Mouse (Mus musculus): Measurements from ENCODE around the gene Tas2r136. TPM values are rescaled to one million over a fixed set of nuclear protein-coding genes. Genes with fewer than 3 reads are reported as not detected.

Tas2r136 gene
- polyA plus RNA-seq, 2 experiments, result not detected

DNA sequence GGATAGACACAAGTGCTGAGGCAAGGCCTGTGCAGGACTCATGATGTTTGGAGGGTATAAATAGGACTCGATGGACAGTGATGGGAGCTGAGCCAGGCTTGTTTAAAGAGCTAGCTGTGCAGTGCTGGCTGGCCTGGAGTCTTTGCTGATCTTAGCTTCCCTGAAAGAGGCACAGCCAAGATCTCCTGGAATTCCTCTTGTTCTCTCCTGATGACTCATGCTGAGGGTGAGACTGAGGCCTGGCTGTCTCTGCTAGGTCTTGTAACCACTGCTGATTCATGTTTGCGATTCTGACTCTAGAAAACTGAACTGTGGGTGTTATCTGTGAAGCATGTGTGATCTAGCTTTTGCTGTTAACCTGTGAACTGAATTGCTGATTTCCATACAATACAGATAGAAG, 27.8 kb downstream of the Tas2r136 start:
- no peak for DNase-seq (ENCODE audit: low spot score)

DNA sequence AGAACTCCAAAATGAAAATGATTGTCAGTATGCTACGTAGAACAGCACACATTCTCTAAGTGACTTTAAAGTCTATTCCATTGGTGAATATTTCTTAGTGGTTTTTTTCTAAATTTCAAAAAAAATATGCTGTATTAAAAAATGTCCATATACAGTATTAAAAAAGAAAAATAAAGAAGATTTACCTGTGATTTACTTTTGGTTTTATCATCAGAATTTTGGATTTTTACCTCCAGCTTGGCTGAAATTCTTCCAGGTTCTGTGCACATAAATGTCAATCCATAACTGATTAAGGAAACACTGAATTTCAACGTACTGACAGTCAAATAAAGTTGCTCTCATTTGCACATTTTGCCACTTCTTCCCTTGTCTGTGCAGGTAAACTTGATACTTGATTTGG, 40.0 kb downstream of the Tas2r136 start, which contains the start of gene Tas2r115:
TSS of gene Tas2r115 (minus strand) at position 101 of the 400 bp plus-strand sequence.
- DNase-seq (ENCODE audit: low spot score) (no peak), ATAC-seq (ENCODE audit: low FRiP score, low read depth) (no peak)
- TF ChIP-seq POLR2A (IDR thresholded peaks at IDR 0.05; ENCODE audit: borderline replicate concordance, extremely low read depth, insufficient read depth, insufficient read length), result no peak
- Histone ChIP-seq H3K9ac (ENCODE audit: low read depth, low read length, severe bottlenecking) (no peak within 1 kb of the TSS), H3K4me1 (ENCODE audit: control insufficient read depth, insufficient read depth, low read length) (no peaks in the 10 kb centered on the region), H3K4me2 (replicated peaks; ENCODE audit: low read depth, low read length, severe bottlenecking) (no peak within 1 kb of the TSS), H3K27ac (replicated peaks; ENCODE audit: low read depth, low read length) (no peak within 1 kb of the TSS), H3K27me3 (ENCODE audit: control insufficient read depth, insufficient read depth, low read length) (no peaks in the 10 kb centered on the region), H3K9me3 (ENCODE audit: control insufficient read depth, low read length) (no peaks in the 10 kb centered on the region), H3K36me3 (ENCODE audit: control insufficient read depth, insufficient read depth, low read length) (no peaks in the 10 kb centered on the region), H3K4me3 (replicated peaks; ENCODE audit: low read length) (no peak within 1 kb of the TSS)
- WGBS, result 65% methylated on average over 2 of the region's 2 CpGs

More for the DNA sequence above, 27.8 kb downstream of the Tas2r136 start:
- Histone ChIP-seq H3K36me3 (ENCODE audit: control insufficient read depth, insufficient read depth, low read length) (no peaks in the 10 kb centered on the region), H3K9ac (ENCODE audit: low read depth, low read length, severe bottlenecking) (no peak overlapping the region), H3K9me3 (ENCODE audit: control insufficient read depth, low read length) (no peaks in the 10 kb centered on the region; the same call in 1 of the 2 replicates), H3K27me3 (ENCODE audit: control insufficient read depth, insufficient read depth, low read length) (no peaks in the 10 kb centered on the region), H3K4me3 (replicated peaks; ENCODE audit: low read length) (no peak overlapping the region), H3K27ac (replicated peaks; ENCODE audit: low read depth, low read length) (no peak overlapping the region), H3K4me2 (replicated peaks; ENCODE audit: low read depth, low read length, severe bottlenecking) (no peak overlapping the region), H3K4me1 (ENCODE audit: control insufficient read depth, insufficient read depth, low read length) (no peaks in the 10 kb centered on the region)
- no peak for ATAC-seq (ENCODE audit: low FRiP score, low read depth)
- no peak for TF ChIP-seq POLR2A (IDR thresholded peaks at IDR 0.05; ENCODE audit: borderline replicate concordance, extremely low read depth, insufficient read depth, insufficient read length)
- 89% methylated on average over 2 of the region's 2 CpGs for WGBS

Other genes with a start within 250 kb of the Tas2r136 start
- gene Prh1, start 208.4 kb downstream of the Tas2r136 start, polyA plus RNA-seq (2012; rRNA removed), result not detected in 2 replicates
- not detected in 2 replicates for gene Prh1, start 208.4 kb downstream of the Tas2r136 start, polyA plus RNA-seq (2014; fragmentation: Nextera tagmentation; extraction: Ambion mirVana)
- gene Prp2, start 182.2 kb downstream of the Tas2r136 start, polyA plus RNA-seq (2012; rRNA removed), result not detected in 2 replicates
- gene Prp2, start 182.2 kb downstream of the Tas2r136 start, polyA plus RNA-seq (2014; fragmentation: Nextera tagmentation; extraction: Ambion mirVana), result not detected in 2 replicates
- not detected in 2 replicates for gene A630073D07Rik, start 126.6 kb downstream of the Tas2r136 start, polyA plus RNA-seq (2012; rRNA removed)
- gene A630073D07Rik, start 126.6 kb downstream of the Tas2r136 start, polyA plus RNA-seq (2014; fragmentation: Nextera tagmentation; extraction: Ambion mirVana), result not detected in 2 replicates
- not detected in 2 replicates for gene Tas2r120, start 121.2 kb downstream of the Tas2r136 start, polyA plus RNA-seq (2012; rRNA removed)
- gene Tas2r120, start 121.2 kb downstream of the Tas2r136 start, polyA plus RNA-seq (2014; fragmentation: Nextera tagmentation; extraction: Ambion mirVana), result not detected in 2 replicates
- not detected in 2 replicates for gene Tas2r121, start 77.2 kb downstream of the Tas2r136 start, polyA plus RNA-seq (2012; rRNA removed)
- not detected in 2 replicates for gene Tas2r121, start 77.2 kb downstream of the Tas2r136 start, polyA plus RNA-seq (2014; fragmentation: Nextera tagmentation; extraction: Ambion mirVana)
- gene Tas2r122, start 66.2 kb downstream of the Tas2r136 start, polyA plus RNA-seq (2012; rRNA removed), result not detected in 2 replicates
- gene Tas2r122, start 66.2 kb downstream of the Tas2r136 start, polyA plus RNA-seq (2014; fragmentation: Nextera tagmentation; extraction: Ambion mirVana), result not detected in 2 replicates
- not detected in 2 replicates for gene Tas2r115, start 40.1 kb downstream of the Tas2r136 start, polyA plus RNA-seq (2012; rRNA removed)
- not detected in 2 replicates for gene Tas2r115, start 40.1 kb downstream of the Tas2r136 start, polyA plus RNA-seq (2014; fragmentation: Nextera tagmentation; extraction: Ambion mirVana)
- not detected in 2 replicates for gene Tas2r124, start 23.4 kb downstream of the Tas2r136 start, polyA plus RNA-seq (2012; rRNA removed)
- gene Tas2r124, start 23.4 kb downstream of the Tas2r136 start, polyA plus RNA-seq (2014; fragmentation: Nextera tagmentation; extraction: Ambion mirVana), result not detected in 2 replicates
- gene Tas2r102, start 16.0 kb downstream of the Tas2r136 start, polyA plus RNA-seq (2012; rRNA removed), result not detected in 2 replicates
- gene Tas2r102, start 16.0 kb downstream of the Tas2r136 start, polyA plus RNA-seq (2014; fragmentation: Nextera tagmentation; extraction: Ambion mirVana), result not detected in 2 replicates
- gene Tas2r117, start 24.7 kb upstream of the Tas2r136 start, polyA plus RNA-seq (2012; rRNA removed), result not detected in 2 replicates
- not detected in 2 replicates for gene Tas2r117, start 24.7 kb upstream of the Tas2r136 start, polyA plus RNA-seq (2014; fragmentation: Nextera tagmentation; extraction: Ambion mirVana)
- gene Tas2r123, start 69.0 kb upstream of the Tas2r136 start, polyA plus RNA-seq (2012; rRNA removed), result not detected in 2 replicates
- not detected in 2 replicates for gene Tas2r123, start 69.0 kb upstream of the Tas2r136 start, polyA plus RNA-seq (2014; fragmentation: Nextera tagmentation; extraction: Ambion mirVana)
- not detected in 2 replicates for gene Tas2r116, start 77.3 kb upstream of the Tas2r136 start, polyA plus RNA-seq (2012; rRNA removed)
- not detected in 2 replicates for gene Tas2r116, start 77.3 kb upstream of the Tas2r136 start, polyA plus RNA-seq (2014; fragmentation: Nextera tagmentation; extraction: Ambion mirVana)
- gene Tas2r110, start 89.8 kb upstream of the Tas2r136 start, polyA plus RNA-seq (2012; rRNA removed), result not detected in 2 replicates
- gene Tas2r110, start 89.8 kb upstream of the Tas2r136 start, polyA plus RNA-seq (2014; fragmentation: Nextera tagmentation; extraction: Ambion mirVana), result not detected in 2 replicates
- not detected in 2 replicates for gene Tas2r113, start 114.8 kb upstream of the Tas2r136 start, polyA plus RNA-seq (2012; rRNA removed)
- gene Tas2r113, start 114.8 kb upstream of the Tas2r136 start, polyA plus RNA-seq (2014; fragmentation: Nextera tagmentation; extraction: Ambion mirVana), result not detected in 2 replicates
- gene Tas2r125, start 131.5 kb upstream of the Tas2r136 start, polyA plus RNA-seq (2012; rRNA removed), result not detected in 2 replicates
- gene Tas2r125, start 131.5 kb upstream of the Tas2r136 start, polyA plus RNA-seq (2014; fragmentation: Nextera tagmentation; extraction: Ambion mirVana), result not detected in 2 replicates
- not detected in 2 replicates for gene Tas2r129, start 172.9 kb upstream of the Tas2r136 start, polyA plus RNA-seq (2012; rRNA removed)
- not detected in 2 replicates for gene Tas2r129, start 172.9 kb upstream of the Tas2r136 start, polyA plus RNA-seq (2014; fragmentation: Nextera tagmentation; extraction: Ambion mirVana)
- gene Tas2r131, start 179.8 kb upstream of the Tas2r136 start, polyA plus RNA-seq (2012; rRNA removed), result not detected in 2 replicates
- not detected in 2 replicates for gene Tas2r131, start 179.8 kb upstream of the Tas2r136 start, polyA plus RNA-seq (2014; fragmentation: Nextera tagmentation; extraction: Ambion mirVana)
- not detected in 2 replicates for gene Tas2r109, start 202.8 kb upstream of the Tas2r136 start, polyA plus RNA-seq (2012; rRNA removed)
- not detected in 2 replicates for gene Tas2r109, start 202.8 kb upstream of the Tas2r136 start, polyA plus RNA-seq (2014; fragmentation: Nextera tagmentation; extraction: Ambion mirVana)

Data from limb, embryonic 14.5 days (tissue).